Mouse (Mus musculus) small intestine, adult 2 months (tissue): ENCODE data around the gene Smtnl1.

Source experiments
- CTCF ChIP-seq: fragments of 200-500 bp; IDR thresholded peaks from 2 replicates; pipeline ENCODE4 v1.5.1; 2012; ENCODE audit warnings: low read depth, mild to moderate bottlenecking, control low read depth, inconsistent platforms, low read length, moderate library complexity, mixed read lengths; ENCODE audit not compliant: insufficient replicate concordance, insufficient read length; ENCODE audit errors: extremely low read depth
- POLR2A ChIP-seq: fragments of 200-500 bp; IDR thresholded peaks from 2 replicates; pipeline ENCODE4 v1.6.1; 2012; ENCODE audit warnings: low read depth, mild to moderate bottlenecking, control low read depth, inconsistent platforms, low read length, moderate library complexity

DNA sequence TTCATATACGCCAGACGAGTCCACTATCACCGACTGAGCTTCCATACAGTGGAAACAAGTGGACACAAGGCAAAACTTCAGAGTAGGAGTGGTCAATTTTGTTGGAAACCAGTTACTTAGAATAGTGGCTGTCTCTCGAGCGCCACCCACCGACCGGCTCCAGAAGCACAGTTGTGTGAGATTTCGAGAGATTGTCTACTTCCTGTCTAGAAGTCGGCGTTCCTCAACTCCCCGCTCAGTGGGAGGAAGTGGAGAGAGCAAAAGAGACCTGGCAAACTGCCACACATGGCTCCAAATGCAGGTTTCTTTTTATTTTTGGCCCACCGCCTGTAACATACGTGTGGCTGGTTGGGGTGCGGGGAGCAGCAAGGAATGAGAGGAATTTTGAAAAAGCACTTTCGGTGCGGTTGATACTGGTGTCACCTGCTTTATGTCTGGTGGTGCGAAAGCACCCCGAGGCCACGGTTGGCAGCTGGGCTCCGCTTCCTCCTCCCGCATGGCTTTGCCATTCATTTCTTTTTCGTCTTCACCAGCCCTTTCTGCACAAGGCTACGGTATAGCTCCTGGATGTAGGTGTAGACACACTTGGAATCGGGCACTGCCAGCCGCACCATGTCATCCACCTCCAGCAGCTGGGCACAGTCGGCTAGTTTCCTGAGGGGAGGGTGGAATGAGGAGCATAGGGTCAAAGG, 11.4 kb downstream of the Smtnl1 start:
- peak; percentile 88; the same call in 1 of the 2 replicates for TF ChIP-seq CTCF
- TF ChIP-seq POLR2A = no peak; the same call in 1 of the 2 replicates
